Mouse (Mus musculus): ENCODE measurements around the gene Trpm3. TPM values are rescaled to one million over a fixed set of nuclear protein-coding genes. Genes with fewer than 3 reads are reported as not detected.

Trpm3 gene
- polyA plus RNA-seq, 1 experiment = 53.1 TPM

- Histone ChIP-seq H3K27ac (ENCODE audit: insufficient read depth, low read length) (no peak overlapping the region), H3K4me1 (ENCODE audit: control insufficient read depth, insufficient read depth, low read length) (no peaks in the 10 kb centered on the region), H3K27me3 (ENCODE audit: control insufficient read depth, insufficient read depth, low read length) (no peaks in the 10 kb centered on the region), H3K4me3 (replicated peaks; ENCODE audit: insufficient read depth, low read depth, low read length) (no peak overlapping the region)
- no peak for TF ChIP-seq POLR2A (IDR thresholded peaks at IDR 0.05; ENCODE audit: borderline replicate concordance, insufficient read depth, low read length)
- TF ChIP-seq CTCF (IDR thresholded peaks at IDR 0.05; ENCODE audit: borderline replicate concordance, insufficient read depth, low read depth, low read length) = no peak
- peak in 1 of 2 experiments; percentile 22 for DNase-seq
- WGBS = 85% methylated on average over 4 of the region's 4 CpGs
These were observed 896.1 kb downstream of the Trpm3 start for GRCm38 (mm10) chr19:23034933-23035332.

GRCm38 (mm10) chr19:23035786-23036185, 896.9 kb downstream of the Trpm3 start:
- no peak for TF ChIP-seq POLR2A (IDR thresholded peaks at IDR 0.05; ENCODE audit: borderline replicate concordance, insufficient read depth, low read length)
- TF ChIP-seq CTCF (IDR thresholded peaks at IDR 0.05; ENCODE audit: borderline replicate concordance, insufficient read depth, low read depth, low read length) = no peak
- Histone ChIP-seq H3K4me1 (ENCODE audit: control insufficient read depth, insufficient read depth, low read length) (no peaks in the 10 kb centered on the region), H3K27me3 (ENCODE audit: control insufficient read depth, insufficient read depth, low read length) (no peaks in the 10 kb centered on the region), H3K4me3 (replicated peaks; ENCODE audit: insufficient read depth, low read depth, low read length) (no peak overlapping the region), H3K27ac (ENCODE audit: insufficient read depth, low read length) (no peak overlapping the region)
- 92% methylated on average over 3 of the region's 3 CpGs for WGBS
- no peak for DNase-seq

GRCm38 (mm10) chr19:23036782-23037477, 898.1 kb downstream of the Trpm3 start:
- H3K4me1 ChIP-seq (ENCODE audit: control insufficient read depth, insufficient read depth, low read length) = no peaks in the 10 kb centered on the region
- 53% methylated on average over 11 of the region's 11 CpGs for WGBS
- DNase-seq = peak in 1 of 2 experiments; percentile 8
- H3K27me3 ChIP-seq (ENCODE audit: control insufficient read depth, insufficient read depth, low read length) = no peaks in the 10 kb centered on the region
- H3K27ac ChIP-seq (ENCODE audit: insufficient read depth, low read length) = no peak overlapping the region
- H3K4me3 ChIP-seq (replicated peaks; ENCODE audit: insufficient read depth, low read depth, low read length) = no peak overlapping the region
- TF ChIP-seq POLR2A (IDR thresholded peaks at IDR 0.05; ENCODE audit: borderline replicate concordance, insufficient read depth, low read length) (no peak), CTCF (IDR thresholded peaks at IDR 0.05; ENCODE audit: borderline replicate concordance, insufficient read depth, low read depth, low read length) (no peak)

- H3K4me1 ChIP-seq (ENCODE audit: control insufficient read depth, insufficient read depth, low read length) = no peaks in the 10 kb centered on the region
- no peaks in the 10 kb centered on the region for H3K27me3 ChIP-seq (ENCODE audit: control insufficient read depth, insufficient read depth, low read length)
- DNase-seq = no peak
- H3K4me3 ChIP-seq (replicated peaks; ENCODE audit: insufficient read depth, low read depth, low read length) = no peak overlapping the region
- TF ChIP-seq POLR2A (IDR thresholded peaks at IDR 0.05; ENCODE audit: borderline replicate concordance, insufficient read depth, low read length) (no peak), CTCF (IDR thresholded peaks at IDR 0.05; ENCODE audit: borderline replicate concordance, insufficient read depth, low read depth, low read length) (no peak)
- 93% methylated on average over 14 of the region's 14 CpGs for WGBS
- H3K27ac ChIP-seq (ENCODE audit: insufficient read depth, low read length) = no peak overlapping the region
These were observed 898.7 kb downstream of the Trpm3 start for GRCm38 (mm10) chr19:23037499-23037898.

- WGBS = 94% methylated on average over 2 of the region's 2 CpGs
- DNase-seq = no peak
- Histone ChIP-seq H3K4me3 (replicated peaks; ENCODE audit: insufficient read depth, low read depth, low read length) (no peak overlapping the region), H3K27ac (ENCODE audit: insufficient read depth, low read length) (no peak overlapping the region), H3K27me3 (ENCODE audit: control insufficient read depth, insufficient read depth, low read length) (no peaks in the 10 kb centered on the region), H3K4me1 (ENCODE audit: control insufficient read depth, insufficient read depth, low read length) (no peaks in the 10 kb centered on the region)
- no peak for TF ChIP-seq CTCF (IDR thresholded peaks at IDR 0.05; ENCODE audit: borderline replicate concordance, insufficient read depth, low read depth, low read length)
- no peak for TF ChIP-seq POLR2A (IDR thresholded peaks at IDR 0.05; ENCODE audit: borderline replicate concordance, insufficient read depth, low read length)
These were observed 899.5 kb downstream of the Trpm3 start for GRCm38 (mm10) chr19:23038321-23038720.

- TF ChIP-seq CTCF (IDR thresholded peaks at IDR 0.05; ENCODE audit: borderline replicate concordance, insufficient read depth, low read depth, low read length) (no peak), POLR2A (IDR thresholded peaks at IDR 0.05; ENCODE audit: borderline replicate concordance, insufficient read depth, low read length) (no peak)
- no peak overlapping the region for H3K4me3 ChIP-seq (replicated peaks; ENCODE audit: insufficient read depth, low read depth, low read length)
- H3K27ac ChIP-seq (ENCODE audit: insufficient read depth, low read length) = no peak overlapping the region
- no peaks in the 10 kb centered on the region for H3K27me3 ChIP-seq (ENCODE audit: control insufficient read depth, insufficient read depth, low read length)
- DNase-seq = no peak
- H3K4me1 ChIP-seq (ENCODE audit: control insufficient read depth, insufficient read depth, low read length) = no peaks in the 10 kb centered on the region
- WGBS = 54% methylated on average over 6 of the region's 6 CpGs
These were observed 902.8 kb downstream of the Trpm3 start for GRCm38 (mm10) chr19:23041483-23042167.

GRCm38 (mm10) chr19:23042168-23042733, 903.4 kb downstream of the Trpm3 start:
- no peaks in the 10 kb centered on the region for H3K27me3 ChIP-seq (ENCODE audit: control insufficient read depth, insufficient read depth, low read length)
- H3K4me3 ChIP-seq (replicated peaks; ENCODE audit: insufficient read depth, low read depth, low read length) = no peak overlapping the region
- no peak overlapping the region for H3K27ac ChIP-seq (ENCODE audit: insufficient read depth, low read length)
- TF ChIP-seq POLR2A (IDR thresholded peaks at IDR 0.05; ENCODE audit: borderline replicate concordance, insufficient read depth, low read length) (no peak), CTCF (IDR thresholded peaks at IDR 0.05; ENCODE audit: borderline replicate concordance, insufficient read depth, low read depth, low read length) (no peak)
- H3K4me1 ChIP-seq (ENCODE audit: control insufficient read depth, insufficient read depth, low read length) = no peaks in the 10 kb centered on the region
- no peak for DNase-seq
- 73% methylated on average over 6 of the region's 6 CpGs for WGBS

- Histone ChIP-seq H3K4me3 (replicated peaks; ENCODE audit: insufficient read depth, low read depth, low read length) (no peak overlapping the region), H3K27me3 (ENCODE audit: control insufficient read depth, insufficient read depth, low read length) (no peaks in the 10 kb centered on the region), H3K4me1 (ENCODE audit: control insufficient read depth, insufficient read depth, low read length) (no peaks in the 10 kb centered on the region), H3K27ac (ENCODE audit: insufficient read depth, low read length) (no peak overlapping the region)
- no peak for TF ChIP-seq POLR2A (IDR thresholded peaks at IDR 0.05; ENCODE audit: borderline replicate concordance, insufficient read depth, low read length)
- no peak for TF ChIP-seq CTCF (IDR thresholded peaks at IDR 0.05; ENCODE audit: borderline replicate concordance, insufficient read depth, low read depth, low read length)
- DNase-seq = no peak
These were observed 904.9 kb downstream of the Trpm3 start for GRCm38 (mm10) chr19:23043699-23044098.

All from cerebellum, adult 2 months (tissue).